In the genomic region with DNA sequence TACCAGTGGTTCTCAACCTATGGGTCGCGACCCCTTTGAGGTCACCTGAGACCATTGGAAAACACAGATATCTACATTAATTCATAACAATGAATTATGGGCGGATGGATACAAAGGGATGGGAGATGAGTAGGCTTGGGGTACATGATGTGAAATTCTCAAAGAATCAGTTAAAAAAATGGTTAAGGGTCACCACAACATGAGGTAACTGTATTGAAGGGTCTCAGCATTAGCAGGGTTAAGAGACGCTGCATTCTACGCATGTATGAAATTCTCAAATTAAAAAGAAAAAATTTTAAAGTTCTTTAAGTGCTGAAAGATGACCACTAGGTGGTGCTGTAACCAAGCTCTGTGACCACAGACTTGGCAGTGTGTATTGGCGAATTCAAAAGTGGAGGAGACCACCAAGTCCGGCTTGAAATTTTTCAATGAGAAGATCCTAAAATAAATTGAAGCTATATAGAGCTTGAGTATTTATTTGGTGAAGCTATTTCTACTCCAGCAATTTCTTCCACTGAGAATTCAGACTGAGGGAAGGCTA, we compare ENCODE assay signal across 10 mouse cellular contexts. TPM values are rescaled to one million over a fixed set of nuclear protein-coding genes. Genes with fewer than 3 reads are reported as not detected.
DNase-seq lines count a peak whose midpoint lies in the region; ATAC-seq and TF ChIP-seq lines count a peak whose summit lies in the region.
"Had no signal": no experiment of that assay in that cellular context is flagged by ENCODE, and none has a peak within 500 bp of the region (broad histone marks: within the 10 kb centered on the region; RNA-seq: fewer than 3 reads in every experiment).

No protein-coding gene starts in this region.

- H3K4me1 ChIP-seq in thymus, adult 2 months (replicated peaks; ENCODE audit: control insufficient read depth, insufficient read depth, low read length) = peaks cover under 1% of the 10 kb centered on the region
- no peaks in the 10 kb centered on the region for H3K4me1 ChIP-seq in midbrain, postnatal 0 days (ENCODE audit: insufficient read depth, low read length)
- H3K4me1 ChIP-seq: embryonic facial prominence, embryonic 12.5 days had no signal

- peak; percentile 41; the same call in 1 of the 2 replicates for ATAC-seq in midbrain, postnatal 0 days (ENCODE audit: low FRiP score)

- no peaks in the 10 kb centered on the region for H3K27me3 ChIP-seq in thymus, adult 2 months (ENCODE audit: control insufficient read depth, insufficient read depth, low read length)
- no peaks in the 10 kb centered on the region for H3K27me3 ChIP-seq in midbrain, postnatal 0 days (ENCODE audit: insufficient read depth, low read length)
- H3K27me3 ChIP-seq: embryonic facial prominence, embryonic 12.5 days; liver, embryonic 13.5 days had no signal

- no peaks in the 10 kb centered on the region for H3K36me3 ChIP-seq in thymus, adult 2 months (ENCODE audit: control insufficient read depth, insufficient read depth, low read length)
- H3K36me3 ChIP-seq in midbrain, postnatal 0 days (ENCODE audit: insufficient read depth, low read length) = no peaks in the 10 kb centered on the region
- H3K36me3 ChIP-seq: embryonic facial prominence, embryonic 12.5 days; liver, embryonic 13.5 days had no signal

- WGBS in thymus, adult 2 months = 32% methylated on average over 7 of the region's 7 CpGs
- WGBS in midbrain, postnatal 0 days = 36% methylated on average over 7 of the region's 7 CpGs

- TF ChIP-seq CTCF in thymus, adult 2 months (IDR thresholded peaks at IDR 0.05; ENCODE audit: borderline replicate concordance, control insufficient read depth, extremely low read depth, insufficient read depth, low read length, poor library complexity) = no peak
- peak; percentile 86 for TF ChIP-seq CTCF in midbrain, postnatal 0 days (IDR thresholded peaks at IDR 0.05)

- H3K4me3 ChIP-seq in thymus, adult 2 months (ENCODE audit: control insufficient read depth, insufficient read depth, low read length) = no peak overlapping the region
- no peak overlapping the region for H3K4me3 ChIP-seq in midbrain, postnatal 0 days (ENCODE audit: low read depth, low read length)
- H3K4me3 ChIP-seq: embryonic facial prominence, embryonic 12.5 days; liver, embryonic 13.5 days had no signal

- no peak overlapping the region for H3K4me2 ChIP-seq in midbrain, postnatal 0 days (ENCODE audit: low read depth, low read length, poor library complexity, severe bottlenecking)
- H3K4me2 ChIP-seq: embryonic facial prominence, embryonic 12.5 days; liver, embryonic 13.5 days had no signal

- no peak overlapping the region for H3K9ac ChIP-seq in midbrain, postnatal 0 days (replicated peaks; ENCODE audit: low read length, poor library complexity, severe bottlenecking)
- H3K9ac ChIP-seq: embryonic facial prominence, embryonic 12.5 days; liver, embryonic 13.5 days had no signal

- H3K9me3 ChIP-seq in midbrain, postnatal 0 days (ENCODE audit: low read length) = no peaks in the 10 kb centered on the region
- H3K9me3 ChIP-seq: embryonic facial prominence, embryonic 12.5 days; liver, embryonic 13.5 days had no signal

- no peak overlapping the region for H3K27ac ChIP-seq in thymus, adult 2 months (ENCODE audit: control insufficient read depth, insufficient read depth, low read length)
- H3K27ac ChIP-seq in midbrain, postnatal 0 days (ENCODE audit: low read depth, low read length) = no peak overlapping the region
- H3K27ac ChIP-seq: embryonic facial prominence, embryonic 12.5 days had no signal

- DNase-seq in gastrocnemius, postnatal 10 days = peak; percentile 26
- DNase-seq in gastrocnemius, postnatal 4 days (ENCODE audit: low spot score in 2 of 2) = no peak
- peak; percentile 30 for DNase-seq in thymus, adult 2 months
- DNase-seq in thymus, postnatal 36 days = no peak
- DNase-seq in cerebellum, postnatal 36 days = peak; percentile 20 to 34
- DNase-seq in kidney, postnatal 36 days = peak; percentile 61 to 71
- DNase-seq in midbrain, postnatal 0 days (ENCODE audit: low spot score) = peak; percentile 87
- no peak for DNase-seq in ovary, postnatal 36 days (ENCODE audit: low spot score)
- DNase-seq: liver, embryonic 13.5 days had no signal

- no peak for TF ChIP-seq POLR2A in thymus, adult 2 months (IDR thresholded peaks at IDR 0.05; ENCODE audit: control insufficient read depth, extremely low read depth, insufficient read depth, low read length, poor library complexity)

RNA-seq across cellular contexts. Expression of gene Exoc6, which starts 20.2 kb away (rescaled TPM):
- 10 to 100 TPM; 44.6 to 46.1 TPM for total RNA-seq in gastrocnemius, postnatal 10 days (2021)
- total RNA-seq in gastrocnemius, postnatal 4 days (2021) = 10 to 100 TPM; 40.5 to 48.2 TPM
- 6.7 and 8.7 TPM in 2 replicates for polyA plus RNA-seq in thymus, adult 2 months (2012; rRNA removed)
- 27.2 and 29.2 TPM in 2 replicates for total RNA-seq in midbrain, postnatal 0 days (2014; rRNA removed)
- 25.5 and 27.5 TPM in 2 replicates for polyA plus RNA-seq in midbrain, postnatal 0 days (2015; fragmentation: Nextera tagmentation; extraction: Ambion mirVana)

Comparison
In these comparisons a context has a peak if more than half of its experiments do, and no peak if none do; other contexts are left out.
1. DNase-seq: peak in gastrocnemius, postnatal 10 days (single experiment), thymus, adult 2 months (single experiment), cerebellum, postnatal 36 days (2 of 2), kidney, postnatal 36 days (2 of 2) and midbrain, postnatal 0 days (single experiment); none in gastrocnemius, postnatal 4 days (0 of 2), thymus, postnatal 36 days (0 of 2) and ovary, postnatal 36 days (single experiment).